In the genomic region with DNA sequence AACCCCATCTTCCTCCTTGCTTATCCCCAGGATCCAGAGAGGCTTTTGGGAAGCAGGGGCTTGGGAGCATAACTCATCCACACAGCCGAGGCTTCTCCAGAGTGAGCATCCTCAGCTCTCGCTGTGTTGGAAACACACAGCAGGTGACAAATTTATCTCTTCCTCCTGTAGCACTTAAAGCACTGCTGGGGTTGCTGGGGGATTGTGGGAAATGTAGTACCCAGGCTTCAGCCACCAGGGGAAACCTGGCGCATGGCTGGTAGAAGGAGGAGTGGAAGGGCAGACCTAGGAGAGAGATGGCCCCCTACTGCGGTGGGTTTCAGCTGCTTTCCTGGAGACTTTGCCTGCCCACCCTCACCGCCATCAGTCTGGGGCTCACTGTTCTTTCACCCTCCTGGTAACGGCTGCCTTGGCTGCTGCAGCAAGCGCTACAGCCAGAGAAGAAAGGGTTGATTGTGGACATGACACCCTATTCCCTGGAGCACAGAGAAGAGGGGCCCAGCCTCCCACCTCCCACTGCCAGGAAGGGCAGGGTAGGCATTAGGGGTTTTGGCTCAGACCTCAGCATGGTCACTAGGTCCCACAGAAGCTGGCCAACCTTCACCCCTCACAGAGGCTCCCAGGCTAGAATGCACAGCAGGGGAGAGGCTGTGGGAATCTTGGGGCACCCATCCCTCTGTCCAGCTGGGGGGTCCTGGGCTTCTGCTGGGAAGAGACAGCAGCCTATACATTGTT, we compare ENCODE assay signal across 9 mouse cellular contexts. TPM values are rescaled to one million over a fixed set of nuclear protein-coding genes. Genes with fewer than 3 reads are reported as not detected.
A peak's percentile ranks its signal among the peaks of the same experiment; 100 is the strongest.
DNase-seq lines count a peak whose midpoint lies in the region; ATAC-seq and TF ChIP-seq lines count a peak whose summit lies in the region.
"Had no signal": no experiment of that assay in that cellular context is flagged by ENCODE, and none has a peak within 500 bp of the region (broad histone marks: within the 10 kb centered on the region; RNA-seq: fewer than 3 reads in every experiment).

No protein-coding gene starts in this region.

- H3K27ac ChIP-seq in ES-Bruce4 (ENCODE audit: insufficient read depth, low read length) = no peak overlapping the region
- no peak overlapping the region for H3K27ac ChIP-seq in forebrain, embryonic 14.5 days (ENCODE audit: low read depth, low read length)
- no peak overlapping the region for H3K27ac ChIP-seq in liver, postnatal 0 days (ENCODE audit: low read depth)

- TF ChIP-seq CTCF in ES-Bruce4 (IDR thresholded peaks at IDR 0.05; ENCODE audit: low read depth, low read length) = no peak
- TF ChIP-seq CTCF in liver, postnatal 0 days (IDR thresholded peaks at IDR 0.05; ENCODE audit: low read depth) = peak; percentile 44

- no peaks in the 10 kb centered on the region for H3K9me3 ChIP-seq in ES-Bruce4 (replicated peaks; ENCODE audit: control insufficient read depth, insufficient read depth, low read length, poor library complexity, severe bottlenecking)
- no peaks in the 10 kb centered on the region for H3K9me3 ChIP-seq in forebrain, embryonic 14.5 days (replicated peaks; ENCODE audit: control insufficient read depth, low read length)
- peaks cover 3% of the 10 kb centered on the region; the same call in 1 of the 2 replicates for H3K9me3 ChIP-seq in liver, postnatal 0 days (ENCODE audit: low read length)

- peak; percentile 87 for DNase-seq in heart, adult 11 months
- no peak for DNase-seq in heart, postnatal 25 days (ENCODE audit: low spot score)
- DNase-seq in forebrain, embryonic 14.5 days (ENCODE audit: low spot score) = peak; percentile 67
- no peak for DNase-seq in liver, postnatal 0 days
- peak; percentile 38 for DNase-seq in thymus, postnatal 14 days
- DNase-seq in cerebellum, adult 8-10 months = no peak

- H3K4me2 ChIP-seq in forebrain, embryonic 14.5 days (ENCODE audit: low read length) = no peak overlapping the region
- H3K4me2 ChIP-seq in liver, postnatal 0 days (ENCODE audit: low read depth, low read length) = no peak overlapping the region

- no peaks in the 10 kb centered on the region for H3K4me1 ChIP-seq in ES-Bruce4 (ENCODE audit: control insufficient read depth, insufficient read depth, low read length)
- peaks cover 15% of the 10 kb centered on the region for H3K4me1 ChIP-seq in forebrain, embryonic 14.5 days (ENCODE audit: control insufficient read depth, insufficient read depth, low read length)
- no peaks in the 10 kb centered on the region for H3K4me1 ChIP-seq in liver, postnatal 0 days (ENCODE audit: insufficient read depth)

- no peak for TF ChIP-seq POLR2A in ES-Bruce4 (IDR thresholded peaks at IDR 0.05; ENCODE audit: insufficient read depth, low read length)

- peak; percentile 54; the same call in 1 of the 2 replicates for ATAC-seq in forebrain, embryonic 14.5 days
- ATAC-seq in liver, postnatal 0 days = no peak
- ATAC-seq in granulocyte monocyte progenitor cell, adult 5-6 weeks (replicated peaks; ENCODE audit: poor library complexity, severe bottlenecking) = no peak; the same call in 1 of the 2 replicates

- WGBS in forebrain, embryonic 14.5 days = 18% methylated on average over 7 of the region's 7 CpGs
- 50% methylated on average over 7 of the region's 7 CpGs for WGBS in liver, postnatal 0 days (ENCODE audit: insufficient replicate concordance)

- no peaks in the 10 kb centered on the region for H3K36me3 ChIP-seq in ES-Bruce4 (ENCODE audit: control insufficient read depth, insufficient read depth, low read length, poor library complexity, severe bottlenecking)
- no peaks in the 10 kb centered on the region for H3K36me3 ChIP-seq in forebrain, embryonic 14.5 days (ENCODE audit: control insufficient read depth, insufficient read depth, low read length)
- H3K36me3 ChIP-seq in liver, postnatal 0 days (replicated peaks; ENCODE audit: insufficient read depth, low read length) = no peaks in the 10 kb centered on the region

- intact Hi-C loops in heart, postnatal 25 days (cut with DNase I) = no loop called here

- peak overlapping the region; percentile 63 for H3K4me3 ChIP-seq in ES-Bruce4 (ENCODE audit: low read depth, low read length)
- no peak overlapping the region for H3K4me3 ChIP-seq in forebrain, embryonic 14.5 days (ENCODE audit: low read depth, low read length)
- H3K4me3 ChIP-seq in liver, postnatal 0 days (ENCODE audit: low read depth, low read length) = no peak overlapping the region
- H3K4me3 ChIP-seq: megakaryocyte, embryonic 14.5 days had no signal

- no peak overlapping the region for H3K9ac ChIP-seq in ES-Bruce4 (ENCODE audit: low read depth, poor library complexity, severe bottlenecking)
- no peak overlapping the region for H3K9ac ChIP-seq in forebrain, embryonic 14.5 days (ENCODE audit: low read length)
- H3K9ac ChIP-seq in liver, postnatal 0 days (replicated peaks) = no peak overlapping the region

- H3K27me3 ChIP-seq in ES-Bruce4 (ENCODE audit: control insufficient read depth, insufficient read depth, low read length, poor library complexity, severe bottlenecking) = no peaks in the 10 kb centered on the region
- no peaks in the 10 kb centered on the region for H3K27me3 ChIP-seq in forebrain, embryonic 14.5 days (replicated peaks; ENCODE audit: control insufficient read depth, insufficient read depth, low read length)
- H3K27me3 ChIP-seq in liver, postnatal 0 days (ENCODE audit: insufficient read depth, low read length) = no peaks in the 10 kb centered on the region

- TF ChIP-seq EP300 in ES-Bruce4 (IDR thresholded peaks at IDR 0.05; ENCODE audit: insufficient read depth, low read depth, low read length) = no peak
- TF ChIP-seq EP300 in liver, postnatal 0 days (IDR thresholded peaks at IDR 0.05; ENCODE audit: low read depth) = no peak

RNA-seq across cellular contexts. Expression of a gene that starts 3.1 kb away (rescaled TPM):
- 10 to 100 TPM; 30.4 to 36.3 TPM for total RNA-seq in heart, postnatal 25 days (2021)
- 0.37 TPM in 1 of 2 replicates, not detected in the other for polyA plus RNA-seq in ES-Bruce4 (2011; ENCODE audit: insufficient read depth, insufficient read length, low read depth, missing spikeins)
- polyA plus RNA-seq in forebrain, embryonic 14.5 days (2014; fragmentation: Nextera tagmentation; extraction: Ambion mirVana) = 2.6 and 5.5 TPM in 2 replicates
- polyA plus RNA-seq in liver, postnatal 0 days (2015; fragmentation: Nextera tagmentation; extraction: Ambion mirVana) = 5.5 and 6.3 TPM in 2 replicates
- not detected in 2 replicates for total RNA-seq in granulocyte monocyte progenitor cell, adult 5-6 weeks (2014; fragmentation: Nextera tagmentation)
- not detected in 2 replicates for total RNA-seq in granulocyte monocyte progenitor cell, adult 5-6 weeks (2017)

RNA-seq across cellular contexts. Expression of a gene that starts 16.5 kb away (rescaled TPM):
- total RNA-seq in heart, postnatal 25 days (2021) = under 1 TPM; 0.36 to 0.42 TPM
- not detected in 2 replicates for polyA plus RNA-seq in ES-Bruce4 (2011; ENCODE audit: insufficient read depth, insufficient read length, low read depth, missing spikeins)
- polyA plus RNA-seq in forebrain, embryonic 14.5 days (2014; fragmentation: Nextera tagmentation; extraction: Ambion mirVana) = 2.4 and 3.4 TPM in 2 replicates
- 0.11 and 0.14 TPM in 2 replicates for polyA plus RNA-seq in liver, postnatal 0 days (2015; fragmentation: Nextera tagmentation; extraction: Ambion mirVana)
- 1.2 TPM in 1 of 2 replicates, not detected in the other for total RNA-seq in granulocyte monocyte progenitor cell, adult 5-6 weeks (2014; fragmentation: Nextera tagmentation)
- total RNA-seq in granulocyte monocyte progenitor cell, adult 5-6 weeks (2017) = not detected in 2 replicates

Comparison
In these comparisons a context has a peak if more than half of its experiments do, and no peak if none do; other contexts are left out.
1. DNase-seq: peak in heart, adult 11 months (single experiment), forebrain, embryonic 14.5 days (single experiment) and thymus, postnatal 14 days (single experiment); none in heart, postnatal 25 days (single experiment), liver, postnatal 0 days (single experiment) and cerebellum, adult 8-10 months (single experiment).